Mouse (Mus musculus): ENCODE measurements around the gene Tcf7l1. TPM values are rescaled to one million over a fixed set of nuclear protein-coding genes. Genes with fewer than 3 reads are reported as not detected.

Gene Tcf7l1
- total and polyA plus RNA-seq, 2 experiments from 2014 or later = 4.0 to 9.1 TPM

DNA sequence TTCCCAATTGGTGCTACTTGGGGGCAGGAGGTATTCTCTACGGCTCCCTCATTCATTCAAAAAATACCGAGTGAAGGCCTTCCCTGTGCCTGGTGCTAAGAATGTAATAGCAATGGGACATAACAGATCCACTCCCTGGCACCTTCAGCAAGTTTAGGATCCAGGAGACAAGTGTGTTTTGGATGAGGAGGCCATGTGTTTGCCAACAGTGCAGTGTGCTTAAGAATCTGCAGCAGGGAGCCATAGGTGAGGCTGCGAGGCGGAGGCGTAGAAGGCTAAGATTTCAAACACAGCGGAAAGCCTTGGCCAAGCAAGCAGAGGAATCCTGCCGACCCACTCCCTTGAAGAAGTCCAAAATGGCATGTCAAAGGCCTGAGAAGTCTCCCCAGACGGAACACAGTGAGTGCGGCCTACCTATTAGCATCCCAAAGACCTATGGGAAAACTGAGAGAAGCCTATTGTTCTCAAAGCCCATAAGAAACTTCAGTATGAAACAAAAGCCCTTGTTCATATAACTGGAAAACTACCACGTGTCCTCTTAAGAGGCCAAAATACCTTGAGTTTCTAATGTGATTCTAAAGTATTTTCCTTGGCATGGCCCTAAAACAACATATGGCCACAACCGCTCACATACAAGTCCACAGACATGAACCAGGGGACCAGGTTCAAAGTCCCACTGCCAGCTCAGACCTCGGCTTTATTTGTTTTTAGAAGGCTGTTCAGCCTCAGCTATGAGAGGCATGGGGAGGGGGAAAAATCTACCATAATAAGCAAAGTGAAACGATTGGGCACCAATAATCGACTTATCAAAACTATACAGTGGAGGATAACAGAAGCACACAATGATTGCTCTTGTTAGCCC is 18.9 kb downstream of the Tcf7l1 start:
- no peaks in the 10 kb centered on the region for H3K36me3 ChIP-seq (ENCODE audit: insufficient read depth, low read length)
- no peak for TF ChIP-seq CTCF (IDR thresholded peaks at IDR 0.05; ENCODE audit: low read depth)
- WGBS = 73% methylated on average over 14 of the region's 14 CpGs
- 0 out of 2 replicates have a peak, but pooled peaks cover 4% of the 10 kb centered on the region for H3K4me1 ChIP-seq (ENCODE audit: insufficient read depth, low read length)
- H3K27ac ChIP-seq = no peak overlapping the region
- H3K4me3 ChIP-seq (ENCODE audit: low read length) = no peak overlapping the region
- H3K9me3 ChIP-seq (ENCODE audit: low read length) = no peaks in the 10 kb centered on the region
- no peak overlapping the region for H3K9ac ChIP-seq (replicated peaks; ENCODE audit: low read length)
- no peaks in the 10 kb centered on the region for H3K27me3 ChIP-seq (ENCODE audit: insufficient read depth, low read length)
- ATAC-seq = no peak
- no peak overlapping the region for H3K4me2 ChIP-seq (ENCODE audit: low read depth, low read length)
- DNase-seq (ENCODE audit: low spot score) = no peak

DNA sequence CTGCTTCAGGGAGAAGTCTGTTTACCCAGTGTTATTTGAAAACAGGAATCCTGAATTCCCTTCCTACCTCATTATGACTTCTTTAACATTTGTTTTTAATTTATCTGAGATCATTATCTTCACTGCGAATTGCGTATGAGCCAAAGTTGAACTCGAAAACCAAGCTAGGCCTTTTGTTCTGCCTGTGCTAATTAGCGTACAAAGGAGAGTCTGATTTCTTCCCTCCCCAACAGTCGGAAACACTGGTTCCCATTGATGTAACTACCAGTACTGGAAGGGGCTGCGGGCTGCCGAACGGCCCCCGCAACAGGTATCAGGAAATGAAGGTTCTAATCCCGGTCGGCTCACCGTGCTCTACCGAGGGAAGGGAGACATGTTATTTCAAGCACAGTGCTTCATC is 19.7 kb downstream of the Tcf7l1 start:
- DNase-seq (ENCODE audit: low spot score) (no peak), ATAC-seq (no peak)
- H3K4me2 ChIP-seq (ENCODE audit: low read depth, low read length) = no peak overlapping the region
- no peak overlapping the region for H3K4me3 ChIP-seq (ENCODE audit: low read length)
- no peak for TF ChIP-seq CTCF (IDR thresholded peaks at IDR 0.05; ENCODE audit: low read depth)
- H3K9ac ChIP-seq (replicated peaks; ENCODE audit: low read length) = no peak overlapping the region
- H3K36me3 ChIP-seq (ENCODE audit: insufficient read depth, low read length) = no peaks in the 10 kb centered on the region
- 76% methylated on average over 13 of the region's 13 CpGs for WGBS
- no peaks in the 10 kb centered on the region for H3K27me3 ChIP-seq (ENCODE audit: insufficient read depth, low read length)
- no peaks in the 10 kb centered on the region for H3K9me3 ChIP-seq (ENCODE audit: low read length)
- H3K4me1 ChIP-seq (ENCODE audit: insufficient read depth, low read length) = 0 out of 2 replicates have a peak, but pooled peaks cover 4% of the 10 kb centered on the region
- H3K27ac ChIP-seq = peak overlapping the region; percentile 60; the same call in 1 of the 2 replicates

DNA sequence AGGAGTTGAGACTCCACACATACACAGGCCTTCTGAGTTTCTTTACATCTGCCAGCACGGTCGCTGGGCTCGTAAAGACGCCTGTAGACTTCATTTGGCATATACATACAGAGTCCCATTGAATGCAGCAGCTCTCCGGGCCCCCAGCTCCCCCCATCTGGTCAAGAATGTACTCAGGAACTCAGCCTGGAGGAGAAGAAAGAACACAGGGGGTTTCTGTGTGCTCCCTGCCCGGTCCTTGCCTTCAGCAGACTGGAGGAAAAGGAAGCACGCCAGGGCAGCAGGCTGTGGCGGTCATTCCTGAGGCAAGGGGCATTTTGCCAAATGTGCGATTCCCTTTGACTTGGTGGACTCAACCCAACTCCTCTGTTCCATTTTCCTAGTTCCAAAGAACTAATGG is 20.2 kb downstream of the Tcf7l1 start:
- H3K27me3 ChIP-seq (ENCODE audit: insufficient read depth, low read length) = no peaks in the 10 kb centered on the region
- H3K36me3 ChIP-seq (ENCODE audit: insufficient read depth, low read length) = no peaks in the 10 kb centered on the region
- ATAC-seq (peak; percentile 70), DNase-seq (ENCODE audit: low spot score) (peak; percentile 85)
- H3K4me3 ChIP-seq (ENCODE audit: low read length) = no peak overlapping the region
- 0 out of 2 replicates have a peak, but pooled peaks cover 4% of the 10 kb centered on the region for H3K4me1 ChIP-seq (ENCODE audit: insufficient read depth, low read length)
- peak overlapping the region; percentile 60 for H3K27ac ChIP-seq
- 41% methylated on average over 9 of the region's 9 CpGs for WGBS
- no peaks in the 10 kb centered on the region for H3K9me3 ChIP-seq (ENCODE audit: low read length)
- H3K9ac ChIP-seq (replicated peaks; ENCODE audit: low read length) = no peak overlapping the region
- no peak for TF ChIP-seq CTCF (IDR thresholded peaks at IDR 0.05; ENCODE audit: low read depth)
- no peak overlapping the region for H3K4me2 ChIP-seq (ENCODE audit: low read depth, low read length)

DNA sequence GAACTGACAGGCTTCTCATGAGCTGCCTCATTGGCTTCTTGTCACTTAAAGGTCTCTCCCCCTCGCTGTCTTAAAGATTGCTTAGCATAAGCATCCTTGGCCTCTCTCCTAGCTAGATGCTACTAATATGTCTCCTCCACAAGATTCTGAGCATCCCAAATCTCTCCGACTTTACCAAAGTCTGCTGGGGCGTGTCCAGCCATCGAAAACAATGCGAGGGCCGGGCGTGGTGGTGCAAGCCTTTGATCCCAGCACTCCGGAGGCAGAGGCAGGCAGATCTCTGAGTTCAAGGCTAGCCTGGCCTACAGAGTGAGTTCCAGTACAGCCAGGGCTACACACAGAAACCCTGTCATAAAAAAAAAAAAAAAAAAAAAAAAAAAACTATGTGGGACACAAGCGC is 21.0 kb downstream of the Tcf7l1 start:
- Histone ChIP-seq H3K4me2 (ENCODE audit: low read depth, low read length) (no peak overlapping the region), H3K36me3 (ENCODE audit: insufficient read depth, low read length) (no peaks in the 10 kb centered on the region), H3K4me3 (ENCODE audit: low read length) (no peak overlapping the region), H3K27me3 (ENCODE audit: insufficient read depth, low read length) (no peaks in the 10 kb centered on the region), H3K9me3 (ENCODE audit: low read length) (no peaks in the 10 kb centered on the region), H3K9ac (replicated peaks; ENCODE audit: low read length) (no peak overlapping the region), H3K4me1 (ENCODE audit: insufficient read depth, low read length) (0 out of 2 replicates have a peak, but pooled peaks cover 4% of the 10 kb centered on the region), H3K27ac (no peak overlapping the region)
- no peak for ATAC-seq
- no peak for DNase-seq (ENCODE audit: low spot score)
- WGBS = 97% methylated on average over 9 of the region's 9 CpGs
- TF ChIP-seq CTCF (IDR thresholded peaks at IDR 0.05; ENCODE audit: low read depth) = no peak

GRCm38 (mm10) chr6:72763616-72764015 is 25.4 kb downstream of the Tcf7l1 start:
- TF ChIP-seq CTCF (IDR thresholded peaks at IDR 0.05; ENCODE audit: low read depth) = no peak
- no peak overlapping the region for H3K4me3 ChIP-seq (ENCODE audit: low read length)
- no peaks in the 10 kb centered on the region for H3K36me3 ChIP-seq (ENCODE audit: insufficient read depth, low read length)
- H3K9ac ChIP-seq (replicated peaks; ENCODE audit: low read length) = no peak overlapping the region
- WGBS = 67% methylated on average over 11 of the region's 11 CpGs
- no peak overlapping the region for H3K4me2 ChIP-seq (ENCODE audit: low read depth, low read length)
- H3K27ac ChIP-seq = no peak overlapping the region
- H3K9me3 ChIP-seq (ENCODE audit: low read length) = no peaks in the 10 kb centered on the region
- no peaks in the 10 kb centered on the region for H3K27me3 ChIP-seq (ENCODE audit: insufficient read depth, low read length)
- DNase-seq (ENCODE audit: low spot score) = no peak
- ATAC-seq = no peak
- 0 out of 2 replicates have a peak, but pooled peaks cover 6% of the 10 kb centered on the region for H3K4me1 ChIP-seq (ENCODE audit: insufficient read depth, low read length)

DNA sequence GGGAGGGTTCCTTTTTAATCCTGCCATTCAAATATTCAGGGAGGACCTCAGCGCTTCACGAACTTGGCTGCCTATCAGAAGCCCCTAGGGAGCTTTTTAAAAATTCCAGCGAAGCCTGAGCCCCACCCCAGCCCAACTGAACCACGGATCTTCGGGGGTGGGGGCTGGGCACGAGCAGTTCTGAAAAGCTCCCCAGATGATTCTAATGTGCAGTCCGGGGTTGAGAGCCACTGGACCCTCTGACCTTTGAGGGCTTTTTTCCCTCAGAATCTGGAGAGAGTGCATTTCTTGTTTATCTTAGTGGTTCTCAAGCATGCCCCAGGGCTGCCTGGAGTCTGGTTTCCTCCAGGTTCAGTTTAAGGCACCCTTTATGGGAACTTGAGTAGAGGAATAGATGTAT is 27.4 kb downstream of the Tcf7l1 start:
- no peak overlapping the region for H3K9ac ChIP-seq (replicated peaks; ENCODE audit: low read length)
- ATAC-seq (no peak), DNase-seq (ENCODE audit: low spot score) (no peak)
- no peaks in the 10 kb centered on the region for H3K9me3 ChIP-seq (ENCODE audit: low read length)
- H3K36me3 ChIP-seq (ENCODE audit: insufficient read depth, low read length) = no peaks in the 10 kb centered on the region
- no peak overlapping the region for H3K27ac ChIP-seq
- H3K27me3 ChIP-seq (ENCODE audit: insufficient read depth, low read length) = no peaks in the 10 kb centered on the region
- no peak overlapping the region for H3K4me3 ChIP-seq (ENCODE audit: low read length)
- H3K4me2 ChIP-seq (ENCODE audit: low read depth, low read length) = no peak overlapping the region
- no peak for TF ChIP-seq CTCF (IDR thresholded peaks at IDR 0.05; ENCODE audit: low read depth)
- 19% methylated on average over 7 of the region's 7 CpGs for WGBS
- H3K4me1 ChIP-seq (ENCODE audit: insufficient read depth, low read length) = 0 out of 2 replicates have a peak, but pooled peaks cover 4% of the 10 kb centered on the region
